Mouse (Mus musculus) megakaryocyte, embryonic 14.5 days (primary cell): Measurements from ENCODE around the gene Camk2d.

ENCODE experiments used
- FLI1 ChIP-seq: IDR thresholded peaks from 2 replicates; pipeline ENCODE4 v1.6.1; 2012; ENCODE audit warnings: low read length, inconsistent platforms, mixed read lengths
- GATA1 ChIP-seq: IDR thresholded peaks from 3 replicates; pipeline ENCODE4 v1.6.1; 2012; ENCODE audit warnings: mixed read lengths, low read length, inconsistent platforms, borderline replicate concordance

DNA sequence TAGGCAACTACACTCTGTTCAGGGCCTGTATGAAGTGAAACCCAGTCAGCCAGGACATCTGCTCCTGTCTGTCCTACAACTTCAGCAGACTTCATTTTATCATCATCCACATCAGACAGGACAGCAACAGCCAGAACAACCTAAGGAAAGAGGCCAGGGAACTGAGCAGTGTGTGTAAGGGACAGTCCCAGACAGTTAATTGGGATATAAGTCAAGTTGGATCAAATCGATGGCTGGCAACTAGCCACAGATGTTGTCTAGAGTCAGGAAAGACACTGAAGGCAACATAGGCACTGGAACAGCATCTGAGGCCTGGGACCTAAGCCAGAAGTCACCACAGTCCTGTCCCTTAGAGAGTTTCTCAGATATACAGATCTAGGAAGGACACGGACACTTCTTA lies 32.5 kb upstream of the Camk2d start:
- TF ChIP-seq GATA1: no peak
- TF ChIP-seq FLI1: no peak
